ENCODE assay signal across 8 mouse cellular contexts in genomic region chr13:63256807-63257206, GRCm38 (mm10).
DNase-seq lines count a peak whose midpoint lies in the region; ATAC-seq lines count a peak whose summit lies in the region.

No protein-coding gene starts in this region.

- ATAC-seq in embryonic facial prominence, embryonic 13.5 days (ENCODE audit: insufficient number of reproducible peaks, insufficient read depth, low FRiP score, low TSS enrichment, low read depth) = no peak
- ATAC-seq in lung, embryonic 15.5 days (ENCODE audit: borderline replicate concordance, extremely low read depth, low FRiP score, low TSS enrichment) = peak; percentile 63

- H3K9ac ChIP-seq in embryonic facial prominence, embryonic 13.5 days = no peak overlapping the region
- H3K9ac ChIP-seq in lung, embryonic 15.5 days = no peak overlapping the region

- peaks cover 40% of the 10 kb centered on the region for H3K36me3 ChIP-seq in embryonic facial prominence, embryonic 13.5 days
- H3K36me3 ChIP-seq in lung, embryonic 15.5 days = peaks cover 15% of the 10 kb centered on the region; the same call in 1 of the 2 replicates

- peak; percentile 35 for DNase-seq in adrenal gland, postnatal 14 days
- DNase-seq in adrenal gland, postnatal 25 days = no peak
- peak; percentile 87 for DNase-seq in kidney, adult 11 months
- no peak for DNase-seq in ovary, adult 18-20 months (ENCODE audit: low spot score)
- no peak for DNase-seq in left cerebral cortex, postnatal 10 days (ENCODE audit: extremely low spot score in 1 of 2, low spot score in 2 of 2)
- DNase-seq in adrenal gland, postnatal 10 days = no peak

- H3K4me1 ChIP-seq in embryonic facial prominence, embryonic 13.5 days = peaks cover 85% of the 10 kb centered on the region
- peaks cover 78% of the 10 kb centered on the region for H3K4me1 ChIP-seq in lung, embryonic 15.5 days

- no peaks in the 10 kb centered on the region for H3K27me3 ChIP-seq in embryonic facial prominence, embryonic 13.5 days
- H3K27me3 ChIP-seq in lung, embryonic 15.5 days = no peaks in the 10 kb centered on the region

- WGBS in embryonic facial prominence, embryonic 13.5 days = 49% methylated on average over 7 of the region's 7 CpGs
- 47% methylated on average over 7 of the region's 7 CpGs for WGBS in lung, embryonic 15.5 days

- H3K9me3 ChIP-seq in embryonic facial prominence, embryonic 13.5 days = no peaks in the 10 kb centered on the region
- H3K9me3 ChIP-seq in lung, embryonic 15.5 days = no peaks in the 10 kb centered on the region

- intact Hi-C loops in left cerebral cortex, postnatal 10 days (cut with DNase I) = loop anchor here (5.0 kb wide), 1 partner anchor 210 kb away; no protein-coding TSS in a partner anchor

- peak overlapping the region; percentile 22; the same call in 1 of the 2 replicates for H3K27ac ChIP-seq in embryonic facial prominence, embryonic 13.5 days
- H3K27ac ChIP-seq in lung, embryonic 15.5 days = peak overlapping the region; percentile 54; the same call in 1 of the 2 replicates

- H3K4me2 ChIP-seq in embryonic facial prominence, embryonic 13.5 days = no peak overlapping the region
- no peak overlapping the region for H3K4me2 ChIP-seq in lung, embryonic 15.5 days

- H3K4me3 ChIP-seq in embryonic facial prominence, embryonic 13.5 days = no peak overlapping the region
- no peak overlapping the region for H3K4me3 ChIP-seq in lung, embryonic 15.5 days

Comparison
In these comparisons a context has a peak if more than half of its experiments do, and no peak if none do; other contexts are left out.
1. DNase-seq: peak in adrenal gland, postnatal 14 days (single experiment) and kidney, adult 11 months (single experiment); none in adrenal gland, postnatal 25 days (single experiment), ovary, adult 18-20 months (single experiment), left cerebral cortex, postnatal 10 days (0 of 2) and adrenal gland, postnatal 10 days (single experiment).